In genomic region chr9:24425679-24426078, GRCm38 (mm10) we compare ENCODE assay signal across 24 mouse cellular contexts.
DNase-seq lines count a peak whose midpoint lies in the region; ATAC-seq and TF ChIP-seq lines count a peak whose summit lies in the region.
"Had no signal": no experiment of that assay in that cellular context is flagged by ENCODE, and none has a peak within 500 bp of the region (broad histone marks: within the 10 kb centered on the region; RNA-seq: fewer than 3 reads in every experiment).

No protein-coding gene starts in this region.

- CTCF ChIA-PET in Patski (lab: Charles Lee), result no interaction called here

- POLR2A ChIA-PET in Patski (lab: Charles Lee), result interaction anchor here (0.6 kb wide), 1 partner anchor 990 kb away, joined by 3 read pairs; no protein-coding TSS in a partner anchor

- intact Hi-C loops in heart, postnatal 36 days (cut with DNase I), result no loop called here

- H3K27me3 ChIP-seq in Patski, result no peaks in the 10 kb centered on the region
- H3K27me3 ChIP-seq: CH12.LX; embryonic facial prominence, embryonic 13.5 days; embryonic facial prominence, embryonic 15.5 days; forebrain, embryonic 12.5 days had no signal

- ATAC-seq in Patski, result peak; percentile 54
- ATAC-seq: CD4-positive, CD25-positive, alpha-beta regulatory T cell, adult 4 months; forebrain, embryonic 14.5 days; forebrain, embryonic 16.5 days had no signal

- TF ChIP-seq CTCF in Patski (IDR thresholded peaks at IDR 0.05), result no peak

- DNase-seq in heart, adult 11 months, result peak; percentile 2
- no peak for DNase-seq in heart, postnatal 36 days
- DNase-seq in 3T3-L1 (ENCODE audit: low read depth, low spot score) (peak; percentile 36), Patski (ENCODE audit: low read depth, low spot score) (no peak)
- peak; percentile 11 for DNase-seq in Muller cell, postnatal 12 days (ENCODE audit: inconsistent ontology term)
- DNase-seq in lung, postnatal 25 days (ENCODE audit: low spot score), result no peak
- no peak for DNase-seq in testis, postnatal 10 days (ENCODE audit: low spot score)
- DNase-seq: adrenal gland, postnatal 10 days; adrenal gland, postnatal 25 days; B cell, adult 2 months; cerebellum, adult 11 months; cerebellum, adult 18-20 months; cerebellum, adult 8-10 months; cerebellum, adult 9-11 months; cerebellum, postnatal 14 days; cerebellum, postnatal 36 days; embryo, embryonic 11 days had no signal

- in situ Hi-C loops in Patski (cut with MboI; ENCODE audit: low pct_unique_long_range_greater_than_20kb), result no loop called here

Comparison
In these comparisons a context has a peak if more than half of its experiments do, and no peak if none do; other contexts are left out.
1. DNase-seq: peak in heart, adult 11 months (single experiment), 3T3-L1 (single experiment) and Muller cell, postnatal 12 days (single experiment); none in heart, postnatal 36 days (0 of 2), Patski (single experiment), lung, postnatal 25 days (single experiment) and testis, postnatal 10 days (single experiment).